Mouse (Mus musculus) liver, embryonic 14.5 days (tissue): ENCODE measurements around the gene A930017K11Rik. TPM values are rescaled to one million over a fixed set of nuclear protein-coding genes. Genes with fewer than 3 reads are reported as not detected.

ENCODE experiments used
- ATAC-seq: fragments of 200-750 bp; cut with Nextera tagmentation; 2 replicates; pipeline ENCODE4 v1.8.0; 2017; ENCODE audit warnings: moderate number of reproducible peaks, mild to moderate bottlenecking, moderate library complexity; ENCODE audit not compliant: insufficient read depth
- DNase-seq, 3 experiments: peaks; one replicate each; pipeline ENCODE4 v3.0.0-alpha.2; 2012 to 2013; ENCODE audit warnings: low read depth in 3 of 3, low spot score in 3 of 3
- H3K27ac ChIP-seq: fragments of 300-500 bp; sonication (generic); 2 replicates; pipeline ENCODE4 v1.5.1; 2014; ENCODE audit warnings: moderate library complexity, mild to moderate bottlenecking, control low read depth, inconsistent platforms
- H3K27me3 ChIP-seq: fragments of 300-500 bp; sonication (generic); 2 replicates; pipeline ENCODE4 v1.6.1; 2014; ENCODE audit warnings: mild to moderate bottlenecking, low read length, moderate library complexity; ENCODE audit not compliant: control insufficient read depth, insufficient read depth
- H3K36me3 ChIP-seq: fragments of 300-500 bp; sonication (generic); replicated peaks from 2 replicates; pipeline ENCODE4 v1.6.1; 2014; ENCODE audit warnings: low read depth; ENCODE audit not compliant: control insufficient read depth, insufficient read depth
- H3K4me1 ChIP-seq, 2 experiments: fragments of 200-500 bp in 1 of 2; fragments of 300-500 bp in 1 of 2; sonication (generic) in 1 of 2; replicated peaks; 2 replicates each; pipeline ENCODE4 v1.6.1; 2012 to 2014; ENCODE audit warnings: antibody characterized with exemption in 1 of 2, inconsistent platforms in 1 of 2, low read length in 1 of 2; ENCODE audit not compliant: control insufficient read depth in 2 of 2, insufficient read depth in 2 of 2
- H3K4me2 ChIP-seq: fragments of 300-500 bp; sonication (generic); 2 replicates; pipeline ENCODE4 v1.6.1; 2014; ENCODE audit warnings: low read depth, mild to moderate bottlenecking, control low read depth, moderate library complexity
- H3K4me3 ChIP-seq, 2 experiments: fragments of 200-500 bp in 1 of 2; fragments of 300-500 bp in 1 of 2; sonication (generic) in 1 of 2; 2 replicates each; pipeline ENCODE4 v1.5.1; 2012 to 2014; ENCODE audit warnings: low read depth in 2 of 2, low read length in 2 of 2, mild to moderate bottlenecking in 2 of 2, control low read depth in 1 of 2, inconsistent platforms in 1 of 2, moderate library complexity in 1 of 2; ENCODE audit not compliant: insufficient read depth in 1 of 2
- H3K9ac ChIP-seq: fragments of 300-500 bp; sonication (generic); replicated peaks from 2 replicates; pipeline ENCODE4 v1.6.1; 2014; ENCODE audit warnings: mild to moderate bottlenecking, control low read depth, moderate library complexity
- H3K9me3 ChIP-seq: fragments of 300-500 bp; sonication (generic); 2 replicates; pipeline ENCODE4 v1.6.1; 2016; ENCODE audit warnings: low read length, mixed read lengths; ENCODE audit not compliant: control insufficient read depth
- CTCF ChIP-seq: IDR thresholded peaks from 2 replicates; pipeline ENCODE4 v1.5.1; 2016; ENCODE audit warnings: antibody characterized with exemption, low read depth, control low read depth
- EP300 ChIP-seq: IDR thresholded peaks from 2 replicates; pipeline ENCODE4 v1.6.1; 2016; ENCODE audit warnings: antibody characterized with exemption, low read depth
- WGBS: fragments of 180-500 bp; shearing (Covaris S2); extraction: QIAGEN DNeasy Blood & Tissue Kit; methylation state at CpG from one replicate; pipeline ENCODE4 v1.1.7; 2014; ENCODE audit not compliant: insufficient replicate concordance; 5-methylcytosine and 5-hydroxymethylcytosine counted together
- polyA plus RNA-seq, 2 experiments: library from polyadenylated mRNA; depleted of rRNA in 1 of 2; stranded (reverse) in 1 of 2; unstranded in 1 of 2; fragments of >200 nt; fragmentation: Nextera tagmentation in 1 of 2; extraction: Ambion mirVana in 1 of 2; gene quantifications; 2 replicates each; pipeline versions ENCODE4 v1.2.1 to v1.2.3; 2012 to 2014

The A930017K11Rik gene
- polyA plus RNA-seq, 2 experiments: 0.13 to 0.16 TPM

- ATAC-seq: no peak
- H3K27ac ChIP-seq: peak overlapping the region; percentile 99
- 1% methylated on average over 53 of the region's 54 CpGs for WGBS
Measured at GRCm38 (mm10) chr17:25941511-25942241, 10.7 kb downstream of the A930017K11Rik start.

GRCm38 (mm10) chr17:25934526-25934925, 17.8 kb downstream of the A930017K11Rik start:
- no peaks in the 10 kb centered on the region for H3K27me3 ChIP-seq
- H3K4me1 ChIP-seq: peaks cover 1 to 3% of the 10 kb centered on the region in 2 experiments
- DNase-seq (no peak), ATAC-seq (no peak)
- no peaks in the 10 kb centered on the region for H3K9me3 ChIP-seq
- H3K36me3 ChIP-seq: peaks cover 98% of the 10 kb centered on the region
- no peak overlapping the region for H3K9ac ChIP-seq
- TF ChIP-seq CTCF (no peak), EP300 (no peak)
- 85% methylated on average over 1 of the region's 1 CpGs for WGBS
- no peak overlapping the region for H3K4me3 ChIP-seq
- no peak overlapping the region for H3K4me2 ChIP-seq
- no peak overlapping the region for H3K27ac ChIP-seq

More at GRCm38 (mm10) chr17:25941511-25942241, 10.7 kb downstream of the A930017K11Rik start:
- TF ChIP-seq EP300 (peak; percentile 32; the same call in 1 of the 2 replicates), CTCF (no peak)
- peaks cover 45% of the 10 kb centered on the region for H3K36me3 ChIP-seq
- peak overlapping the region; percentile 82 to 95 for H3K4me3 ChIP-seq
- no peaks in the 10 kb centered on the region for H3K27me3 ChIP-seq
- H3K4me2 ChIP-seq: peak overlapping the region; percentile 88
- no peaks in the 10 kb centered on the region for H3K9me3 ChIP-seq
- DNase-seq: no peak
- peaks cover 49 to 51% of the 10 kb centered on the region in 2 experiments for H3K4me1 ChIP-seq
- H3K9ac ChIP-seq: peak overlapping the region; percentile 99

DNA sequence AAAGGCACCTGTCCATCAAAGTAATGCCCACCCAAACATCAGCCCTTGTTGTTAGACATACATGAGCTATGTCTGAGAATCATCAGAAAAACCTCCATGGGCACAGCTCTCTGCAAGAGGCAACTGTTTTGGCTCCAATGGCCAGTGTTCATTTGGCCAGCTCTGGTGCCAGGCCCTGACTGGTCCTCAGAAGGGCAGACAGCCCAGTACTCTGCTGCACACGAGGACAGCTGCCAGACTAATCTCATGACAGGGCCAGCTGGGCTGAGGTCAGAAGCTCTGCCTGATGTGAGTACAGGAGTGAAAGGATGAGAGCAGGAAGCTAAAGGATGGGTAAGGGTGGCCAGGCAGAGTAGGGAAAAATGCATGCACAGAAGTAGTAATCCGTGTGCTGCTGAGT, 27.0 kb downstream of the A930017K11Rik start:
- no peaks in the 10 kb centered on the region for H3K27me3 ChIP-seq
- no peak overlapping the region for H3K27ac ChIP-seq
- TF ChIP-seq EP300 (no peak), CTCF (no peak)
- peaks cover 5 to 7% of the 10 kb centered on the region in 2 experiments; a peak in 3 of 4 replicates for H3K4me1 ChIP-seq
- WGBS: 69% methylated on average over 2 of the region's 2 CpGs
- H3K36me3 ChIP-seq: peaks cover 63% of the 10 kb centered on the region
- no peak overlapping the region for H3K9ac ChIP-seq
- H3K9me3 ChIP-seq: no peaks in the 10 kb centered on the region
- ATAC-seq (no peak), DNase-seq (no peak)
- H3K4me3 ChIP-seq: no peak overlapping the region
- no peak overlapping the region for H3K4me2 ChIP-seq

DNA sequence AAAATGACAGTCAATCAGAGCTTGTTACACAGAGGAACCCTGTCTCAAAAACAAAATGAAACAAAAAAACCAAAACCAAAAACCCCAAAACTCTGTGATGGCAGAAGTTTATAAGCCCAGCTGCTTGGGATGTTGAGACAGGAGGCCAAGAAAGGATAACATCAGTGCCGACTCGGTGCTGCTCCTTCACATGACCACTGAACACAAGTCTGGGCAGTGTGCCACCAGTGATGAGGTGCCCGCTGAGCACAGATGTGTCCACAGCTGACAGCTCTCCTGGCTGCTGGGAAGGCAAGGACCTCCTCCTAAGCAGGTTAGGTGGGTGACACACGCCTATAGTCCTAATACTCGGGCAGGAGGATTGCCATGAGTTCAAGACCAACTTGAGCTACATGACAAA, 30.2 kb downstream of the A930017K11Rik start:
- Histone ChIP-seq H3K27me3 (no peaks in the 10 kb centered on the region), H3K9me3 (no peaks in the 10 kb centered on the region), H3K36me3 (peaks cover 33% of the 10 kb centered on the region), H3K9ac (no peak overlapping the region), H3K4me2 (peak overlapping the region; percentile 89; the same call in 1 of the 2 replicates), H3K4me3 (no peak overlapping the region), H3K4me1 (peaks cover 11 to 12% of the 10 kb centered on the region in 2 experiments), H3K27ac (peak overlapping the region; percentile 20; the same call in 1 of the 2 replicates)
- ATAC-seq: no peak
- 72% methylated on average over 5 of the region's 5 CpGs for WGBS
- no peak for DNase-seq
- TF ChIP-seq CTCF (no peak), EP300 (no peak)
